Mouse (Mus musculus) heart, embryonic 10.5 days (tissue): ENCODE measurements around the gene Kcnh2. TPM values are rescaled to one million over a fixed set of nuclear protein-coding genes. Genes with fewer than 3 reads are reported as not detected.

Source experiments
- DNase-seq: peaks from one replicate; pipeline ENCODE4 v3.0.0-alpha.2; 2017; ENCODE audit warnings: low spot score
- H3K27ac ChIP-seq: fragments of 300-500 bp; sonication (generic); 2 replicates; pipeline ENCODE4 v1.5.1; 2016; ENCODE audit warnings: mild to moderate bottlenecking
- H3K27me3 ChIP-seq: fragments of 300-500 bp; sonication (generic); 2 replicates; pipeline ENCODE4 v1.6.1; 2016; ENCODE audit warnings: mild to moderate bottlenecking; ENCODE audit not compliant: poor library complexity, insufficient read depth, severe bottlenecking
- H3K36me3 ChIP-seq: fragments of 300-500 bp; sonication (generic); 2 replicates; pipeline ENCODE4 v1.6.1; 2016; ENCODE audit warnings: mild to moderate bottlenecking, moderate library complexity
- H3K4me1 ChIP-seq: fragments of 300-500 bp; sonication (generic); 2 replicates; pipeline ENCODE4 v1.6.1; 2016; ENCODE audit warnings: mild to moderate bottlenecking
- H3K4me3 ChIP-seq: fragments of 300-500 bp; sonication (generic); 2 replicates; pipeline ENCODE4 v1.5.1; 2016; ENCODE audit warnings: mild to moderate bottlenecking, moderate library complexity
- H3K9me3 ChIP-seq: fragments of 300-500 bp; sonication (generic); 2 replicates; pipeline ENCODE4 v1.6.1; 2016; ENCODE audit warnings: mild to moderate bottlenecking, moderate library complexity
- WGBS: fragments of 180-500 bp; shearing (Covaris S2); methylation state at CpG from one replicate; pipeline ENCODE4 v1.1.7; 2016; 5-methylcytosine and 5-hydroxymethylcytosine counted together
- polyA plus RNA-seq: library from polyadenylated mRNA; unstranded; fragments of >200 nt; fragmentation: Nextera tagmentation; extraction: Ambion mirVana; gene quantifications from 2 replicates; pipeline ENCODE4 v1.2.1, GENCODE M21; 2016

Kcnh2 gene
- polyA plus RNA-seq, 1 experiment from 2014 or later: 28.8 TPM

- Histone ChIP-seq H3K4me1 (peaks cover 23% of the 10 kb centered on the region), H3K27me3 (0 out of 2 replicates have a peak, but pooled peaks cover 4% of the 10 kb centered on the region), H3K4me3 (no peak overlapping the region), H3K27ac (no peak overlapping the region), H3K36me3 (peaks cover 19% of the 10 kb centered on the region), H3K9me3 (no peaks in the 10 kb centered on the region)
- no peak for DNase-seq
- WGBS: 80% methylated on average over 5 of the region's 5 CpGs
Measured at GRCm38 (mm10) chr5:24373807-24374206, 22.4 kb upstream of the Kcnh2 start.

GRCm38 (mm10) chr5:24369767-24370166, 18.4 kb upstream of the Kcnh2 start:
- Histone ChIP-seq H3K4me1 (peaks cover 48% of the 10 kb centered on the region), H3K9me3 (no peaks in the 10 kb centered on the region), H3K27me3 (no peaks in the 10 kb centered on the region), H3K36me3 (peaks cover 17% of the 10 kb centered on the region), H3K4me3 (no peak overlapping the region), H3K27ac (no peak overlapping the region)
- no peak for DNase-seq
- WGBS: 85% methylated on average over 9 of the region's 9 CpGs

GRCm38 (mm10) chr5:24366426-24366825, 15.0 kb upstream of the Kcnh2 start:
- peaks cover 9% of the 10 kb centered on the region for H3K36me3 ChIP-seq
- peak overlapping the region; percentile 50; the same call in 1 of the 2 replicates for H3K4me3 ChIP-seq
- H3K27me3 ChIP-seq: no peaks in the 10 kb centered on the region
- peak overlapping the region; percentile 2 for H3K27ac ChIP-seq
- no peaks in the 10 kb centered on the region for H3K9me3 ChIP-seq
- no peak for DNase-seq
- peaks cover 55% of the 10 kb centered on the region for H3K4me1 ChIP-seq
- 70% methylated on average over 9 of the region's 9 CpGs for WGBS

- Histone ChIP-seq H3K27me3 (no peaks in the 10 kb centered on the region), H3K4me1 (peaks cover 54% of the 10 kb centered on the region), H3K36me3 (peaks cover 8% of the 10 kb centered on the region), H3K27ac (peak overlapping the region; percentile 81), H3K4me3 (peak overlapping the region; percentile 50), H3K9me3 (no peaks in the 10 kb centered on the region)
- no peak for DNase-seq
- 9% methylated on average over 5 of the region's 5 CpGs for WGBS
Measured at GRCm38 (mm10) chr5:24365528-24365927, 14.1 kb upstream of the Kcnh2 start.

- Histone ChIP-seq H3K27me3 (no peaks in the 10 kb centered on the region), H3K9me3 (no peaks in the 10 kb centered on the region), H3K36me3 (peaks cover 6% of the 10 kb centered on the region), H3K27ac (peak overlapping the region; percentile 81), H3K4me1 (peaks cover 52% of the 10 kb centered on the region), H3K4me3 (peak overlapping the region; percentile 50)
- DNase-seq: no peak
- WGBS: 71% methylated on average over 10 of the region's 10 CpGs
Measured at GRCm38 (mm10) chr5:24364963-24365362, 13.6 kb upstream of the Kcnh2 start.

GRCm38 (mm10) chr5:24364508-24364907, 13.1 kb upstream of the Kcnh2 start, which contains the start of gene Nos3:
Nos3 (plus strand) TSS chr5:24364810.
- H3K4me1 ChIP-seq: peaks cover 49% of the 10 kb centered on the region
- DNase-seq: no peak
- peaks cover 3% of the 10 kb centered on the region; the same call in 1 of the 2 replicates for H3K36me3 ChIP-seq
- peak within 1 kb of the TSS; percentile 50 for H3K4me3 ChIP-seq
- H3K9me3 ChIP-seq: no peaks in the 10 kb centered on the region
- H3K27me3 ChIP-seq: no peaks in the 10 kb centered on the region; the same call in 1 of the 2 replicates
- peak within 1 kb of the TSS; percentile 81 for H3K27ac ChIP-seq
- WGBS: 40% methylated on average over 12 of the region's 12 CpGs

- Histone ChIP-seq H3K9me3 (no peaks in the 10 kb centered on the region), H3K4me3 (no peak overlapping the region)
- WGBS: 59% methylated on average over 3 of the region's 3 CpGs
Measured at GRCm38 (mm10) chr5:24364061-24364460, 12.7 kb upstream of the Kcnh2 start.

GRCm38 (mm10) chr5:24363467-24363866, 12.1 kb upstream of the Kcnh2 start:
- peaks cover 3% of the 10 kb centered on the region; the same call in 1 of the 2 replicates for H3K36me3 ChIP-seq
- H3K27me3 ChIP-seq: no peaks in the 10 kb centered on the region; the same call in 1 of the 2 replicates
- no peak overlapping the region for H3K4me3 ChIP-seq
- no peak overlapping the region; the same call in 1 of the 2 replicates for H3K27ac ChIP-seq
- WGBS: 59% methylated on average over 2 of the region's 2 CpGs
- DNase-seq: no peak
- H3K9me3 ChIP-seq: no peaks in the 10 kb centered on the region
- H3K4me1 ChIP-seq: peaks cover 49% of the 10 kb centered on the region

More at GRCm38 (mm10) chr5:24364061-24364460, 12.7 kb upstream of the Kcnh2 start:
- Histone ChIP-seq H3K27me3 (no peaks in the 10 kb centered on the region; the same call in 1 of the 2 replicates), H3K27ac (peak overlapping the region; percentile 81), H3K36me3 (peaks cover 3% of the 10 kb centered on the region; the same call in 1 of the 2 replicates), H3K4me1 (peaks cover 49% of the 10 kb centered on the region)
- DNase-seq: no peak

- peak; percentile 92 for DNase-seq
- WGBS: 4% methylated on average over 7 of the region's 7 CpGs
- H3K9me3 ChIP-seq: no peaks in the 10 kb centered on the region
- peaks cover 29% of the 10 kb centered on the region for H3K4me1 ChIP-seq
- no peaks in the 10 kb centered on the region for H3K36me3 ChIP-seq
- H3K27me3 ChIP-seq: no peaks in the 10 kb centered on the region; the same call in 1 of the 2 replicates
- H3K4me3 ChIP-seq: no peak overlapping the region
- peak overlapping the region; percentile 59 for H3K27ac ChIP-seq
Measured at GRCm38 (mm10) chr5:24360792-24361454, 9.5 kb upstream of the Kcnh2 start.

GRCm38 (mm10) chr5:24357461-24357860, 6.1 kb upstream of the Kcnh2 start:
- WGBS: 11% methylated on average over 7 of the region's 7 CpGs
- H3K27me3 ChIP-seq: peaks cover 10% of the 10 kb centered on the region
- H3K27ac ChIP-seq: no peak overlapping the region
- no peaks in the 10 kb centered on the region for H3K36me3 ChIP-seq
- H3K4me3 ChIP-seq: no peak overlapping the region
- no peaks in the 10 kb centered on the region for H3K9me3 ChIP-seq
- peak; percentile 94 for DNase-seq
- peaks cover 32% of the 10 kb centered on the region for H3K4me1 ChIP-seq

GRCm38 (mm10) chr5:24356764-24357163, 5.4 kb upstream of the Kcnh2 start:
- Histone ChIP-seq H3K27ac (no peak overlapping the region), H3K27me3 (peaks cover 15% of the 10 kb centered on the region), H3K36me3 (no peaks in the 10 kb centered on the region), H3K4me1 (peaks cover 39% of the 10 kb centered on the region), H3K9me3 (no peaks in the 10 kb centered on the region), H3K4me3 (no peak overlapping the region)
- 53% methylated on average over 4 of the region's 4 CpGs for WGBS
- DNase-seq: no peak

- peaks cover 63% of the 10 kb centered on the region for H3K4me1 ChIP-seq
- DNase-seq: no peak
- peak overlapping the region; percentile 99 for H3K27ac ChIP-seq
- H3K9me3 ChIP-seq: no peaks in the 10 kb centered on the region
- 15% methylated on average over 4 of the region's 4 CpGs for WGBS
- no peaks in the 10 kb centered on the region for H3K36me3 ChIP-seq
- peak overlapping the region; percentile 88 for H3K4me3 ChIP-seq
- peaks cover 35% of the 10 kb centered on the region for H3K27me3 ChIP-seq
Measured at GRCm38 (mm10) chr5:24353327-24353726, 1.9 kb upstream of the Kcnh2 start.

GRCm38 (mm10) chr5:24352251-24352859, 951 bp upstream of the Kcnh2 start:
- DNase-seq: peak; percentile 98
- Histone ChIP-seq H3K27me3 (peaks cover 35% of the 10 kb centered on the region), H3K9me3 (no peaks in the 10 kb centered on the region), H3K36me3 (peaks cover 9% of the 10 kb centered on the region; the same call in 1 of the 2 replicates), H3K4me3 (peak overlapping the region; percentile 88), H3K4me1 (peaks cover 73% of the 10 kb centered on the region), H3K27ac (peak overlapping the region; percentile 99)
- WGBS: under 1% methylated on average over 24 of the region's 24 CpGs
